ENCODE assay signal across 11 mouse cellular contexts in the genomic region with DNA sequence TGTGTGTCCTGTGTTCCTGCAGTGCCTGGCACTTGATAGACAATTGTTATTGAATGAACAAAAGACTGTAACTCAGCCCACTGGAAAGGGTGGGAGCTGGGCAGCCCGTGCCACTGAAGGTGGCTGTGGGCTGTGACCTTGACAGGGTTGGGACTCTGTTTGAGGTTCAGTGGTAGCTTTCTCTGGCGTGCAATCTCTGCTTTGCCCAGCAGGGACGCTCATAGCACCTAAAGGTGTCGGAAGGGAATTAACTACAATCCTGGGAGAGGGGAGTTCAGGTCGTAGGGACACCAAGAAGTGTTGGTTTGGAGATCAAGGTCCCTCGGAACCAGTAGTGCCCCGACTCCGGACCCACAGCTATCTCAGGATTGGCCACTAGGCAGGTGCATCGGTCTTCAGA. TPM values are rescaled to one million over a fixed set of nuclear protein-coding genes. Genes with fewer than 3 reads are reported as not detected.
DNase-seq lines count a peak whose midpoint lies in the region; ATAC-seq and TF ChIP-seq lines count a peak whose summit lies in the region.
"Had no signal": no experiment of that assay in that cellular context is flagged by ENCODE, and none has a peak within 500 bp of the region (broad histone marks: within the 10 kb centered on the region; RNA-seq: fewer than 3 reads in every experiment).

No protein-coding gene starts in this region.

- H3K36me3 ChIP-seq in forebrain, postnatal 0 days (ENCODE audit: insufficient read depth): no peaks in the 10 kb centered on the region
- no peaks in the 10 kb centered on the region for H3K36me3 ChIP-seq in forebrain, embryonic 15.5 days
- H3K36me3 ChIP-seq: limb, embryonic 13.5 days had no signal

- no peak for ATAC-seq in forebrain, postnatal 0 days
- ATAC-seq in forebrain, embryonic 15.5 days (replicated peaks): no peak

- H3K27me3 ChIP-seq in forebrain, postnatal 0 days (ENCODE audit: insufficient read depth, low read length): no peaks in the 10 kb centered on the region
- no peaks in the 10 kb centered on the region for H3K27me3 ChIP-seq in forebrain, embryonic 15.5 days

- no peak overlapping the region for H3K9ac ChIP-seq in forebrain, postnatal 0 days
- no peak overlapping the region for H3K9ac ChIP-seq in forebrain, embryonic 15.5 days (replicated peaks)
- H3K9ac ChIP-seq: limb, embryonic 13.5 days had no signal

- intact Hi-C loops in left cerebral cortex, adult 2 months (cut with DNase I): no loop called here

- no peak overlapping the region for H3K4me3 ChIP-seq in forebrain, postnatal 0 days (ENCODE audit: low read depth, low read length)
- H3K4me3 ChIP-seq in forebrain, embryonic 15.5 days: no peak overlapping the region
- no peak overlapping the region for H3K4me3 ChIP-seq in left cerebral cortex, adult 2 months
- H3K4me3 ChIP-seq in cortical plate, adult 2 months (ENCODE audit: insufficient read depth, low read length): no peak overlapping the region
- H3K4me3 ChIP-seq: limb, embryonic 13.5 days had no signal

- no peaks in the 10 kb centered on the region for H3K9me3 ChIP-seq in forebrain, postnatal 0 days (ENCODE audit: low read length)
- no peaks in the 10 kb centered on the region for H3K9me3 ChIP-seq in forebrain, embryonic 15.5 days
- H3K9me3 ChIP-seq: limb, embryonic 13.5 days had no signal

- no peak for DNase-seq in forebrain, postnatal 0 days
- no peak for DNase-seq in left cerebral cortex, adult 2 months (ENCODE audit: extremely low spot score in 1 of 2, low spot score in 2 of 2)
- no peak for DNase-seq in left cerebral cortex, adult 11 months (ENCODE audit: low spot score)
- DNase-seq in 3T3-L1 (ENCODE audit: low read depth, low spot score) (peak; percentile 20), adipocyte (ENCODE audit: low spot score) (no peak)
- DNase-seq in urinary bladder, postnatal 10 days (ENCODE audit: low spot score): no peak
- DNase-seq: thymus, postnatal 36 days had no signal

- H3K27ac ChIP-seq in forebrain, postnatal 0 days (ENCODE audit: low read depth, low read length): no peak overlapping the region
- H3K27ac ChIP-seq in forebrain, embryonic 15.5 days (replicated peaks): no peak overlapping the region
- no peak overlapping the region for H3K27ac ChIP-seq in left cerebral cortex, adult 2 months
- H3K27ac ChIP-seq in cortical plate, adult 2 months (ENCODE audit: insufficient read depth, low read length): no peak overlapping the region
- H3K27ac ChIP-seq: limb, embryonic 13.5 days; macrophage had no signal

- 67% methylated on average over 9 of the region's 9 CpGs for WGBS in forebrain, postnatal 0 days
- WGBS in forebrain, embryonic 15.5 days: 61% methylated on average over 9 of the region's 9 CpGs

- no peak for TF ChIP-seq POLR2A in cortical plate, adult 2 months (IDR thresholded peaks at IDR 0.05; ENCODE audit: extremely low read depth, insufficient read depth, low read length)

- no peaks in the 10 kb centered on the region for H3K4me1 ChIP-seq in forebrain, postnatal 0 days (ENCODE audit: insufficient read depth)
- no peaks in the 10 kb centered on the region for H3K4me1 ChIP-seq in forebrain, embryonic 15.5 days
- H3K4me1 ChIP-seq in cortical plate, adult 2 months (ENCODE audit: control insufficient read depth, insufficient read depth, low read length): peaks cover under 1% of the 10 kb centered on the region
- H3K4me1 ChIP-seq: limb, embryonic 13.5 days had no signal

- peak; percentile 58 for TF ChIP-seq CTCF in forebrain, postnatal 0 days (IDR thresholded peaks at IDR 0.05; ENCODE audit: low read depth)
- peak; percentile 53 for TF ChIP-seq CTCF in left cerebral cortex, adult 2 months (IDR thresholded peaks at IDR 0.05)
- peak; percentile 21; the same call in 1 of the 2 replicates for TF ChIP-seq CTCF in cortical plate, adult 2 months (IDR thresholded peaks at IDR 0.05; ENCODE audit: extremely low read depth, insufficient read depth, low read length)

- H3K4me2 ChIP-seq in forebrain, postnatal 0 days (ENCODE audit: low read depth): no peak overlapping the region
- H3K4me2 ChIP-seq in forebrain, embryonic 15.5 days (replicated peaks): no peak overlapping the region
- H3K4me2 ChIP-seq: limb, embryonic 13.5 days had no signal

RNA-seq across cellular contexts. Expression of a gene that starts 35.6 kb away (rescaled TPM):
- 5.5 and 6.5 TPM in 2 replicates for total RNA-seq in forebrain, postnatal 0 days (2014; rRNA removed)
- polyA plus RNA-seq in forebrain, postnatal 0 days (2015; fragmentation: Nextera tagmentation; extraction: Ambion mirVana): 2.6 and 3.5 TPM in 2 replicates
- polyA plus RNA-seq in forebrain, embryonic 15.5 days (2015; fragmentation: Nextera tagmentation; extraction: Ambion mirVana): 5.0 and 5.5 TPM in 2 replicates
- total RNA-seq in left cerebral cortex, adult 2 months (2021): 10 to 100 TPM; 22.8 to 24.9 TPM
- 14.8 and 15.7 TPM in 2 replicates for polyA plus RNA-seq in cortical plate, adult 2 months (2012; rRNA removed)

RNA-seq across cellular contexts. Expression of a gene that starts 36.8 kb away (rescaled TPM):
- total RNA-seq in forebrain, postnatal 0 days (2014; rRNA removed): 31.5 and 38.6 TPM in 2 replicates
- 20.9 and 24.2 TPM in 2 replicates for polyA plus RNA-seq in forebrain, postnatal 0 days (2015; fragmentation: Nextera tagmentation; extraction: Ambion mirVana)
- polyA plus RNA-seq in forebrain, embryonic 15.5 days (2015; fragmentation: Nextera tagmentation; extraction: Ambion mirVana): 14.4 and 17.2 TPM in 2 replicates
- total RNA-seq in left cerebral cortex, adult 2 months (2021): 100 to 1,000 TPM; 375 to 385 TPM
- 245 and 267 TPM in 2 replicates for polyA plus RNA-seq in cortical plate, adult 2 months (2012; rRNA removed)
